Mouse (Mus musculus): ENCODE measurements around the gene Gm29133. TPM values are rescaled to one million over a fixed set of nuclear protein-coding genes. Genes with fewer than 3 reads are reported as not detected.

Gene Gm29133
- not detected for total RNA-seq (2021)
- long read RNA-seq, experiment 1: 0 reads
- long read RNA-seq, experiment 2: 0 reads

GRCm38 (mm10) chr3:75747897-75748296 lies at the start of gene Gm29133:
Gene Gm29133, plus strand, starts transcription at chr3:75748197.
- DNase-seq: peak; percentile 26
- TF ChIP-seq CTCF (IDR thresholded peaks at IDR 0.05): no peak

GRCm38 (mm10) chr3:75699088-75699487 lies 48.9 kb upstream of the Gm29133 start:
- intact Hi-C loops (cut with DNase I): no loop called here
- Histone ChIP-seq H3K4me3 (no peak overlapping the region), H3K27ac (no peak overlapping the region)
- DNase-seq: no peak
- TF ChIP-seq CTCF (IDR thresholded peaks at IDR 0.05): no peak

More at GRCm38 (mm10) chr3:75747897-75748296, at the start of gene Gm29133:
- Histone ChIP-seq H3K27ac (no peak within 1 kb of the TSS), H3K4me3 (no peak within 1 kb of the TSS)
- intact Hi-C loops (cut with DNase I): no loop called here

- TF ChIP-seq CTCF (IDR thresholded peaks at IDR 0.05): no peak
- intact Hi-C loops (cut with DNase I): no loop called here
- H3K4me3 ChIP-seq: no peak overlapping the region
- H3K27ac ChIP-seq: no peak overlapping the region
- no peak for DNase-seq
These were observed 46.7 kb upstream of the Gm29133 start for GRCm38 (mm10) chr3:75701336-75701735.

GRCm38 (mm10) chr3:75706536-75706935 lies 41.5 kb upstream of the Gm29133 start:
- intact Hi-C loops (cut with DNase I): no loop called here
- TF ChIP-seq CTCF (IDR thresholded peaks at IDR 0.05): no peak
- no peak overlapping the region for H3K27ac ChIP-seq
- DNase-seq: no peak
- H3K4me3 ChIP-seq: no peak overlapping the region

GRCm38 (mm10) chr3:75713678-75714295 lies 34.2 kb upstream of the Gm29133 start:
- Histone ChIP-seq H3K4me3 (no peak overlapping the region), H3K27ac (no peak overlapping the region)
- intact Hi-C loops (cut with DNase I): loop anchor here (10.0 kb wide), 1 partner anchor 489 kb away; no protein-coding TSS in a partner anchor
- DNase-seq: no peak
- TF ChIP-seq CTCF (IDR thresholded peaks at IDR 0.05): no peak

- TF ChIP-seq CTCF (IDR thresholded peaks at IDR 0.05): peak; percentile 72
- DNase-seq: no peak
- intact Hi-C loops (cut with DNase I): no loop called here
- no peak overlapping the region for H3K4me3 ChIP-seq
- no peak overlapping the region for H3K27ac ChIP-seq
These were observed 27.3 kb upstream of the Gm29133 start for GRCm38 (mm10) chr3:75720663-75721062.

- Histone ChIP-seq H3K4me3 (no peak overlapping the region), H3K27ac (no peak overlapping the region)
- no peak for DNase-seq
- no peak for TF ChIP-seq CTCF (IDR thresholded peaks at IDR 0.05)
- intact Hi-C loops (cut with DNase I): no loop called here
These were observed 16.9 kb upstream of the Gm29133 start for GRCm38 (mm10) chr3:75730982-75731600.

- no peak for TF ChIP-seq CTCF (IDR thresholded peaks at IDR 0.05)
- intact Hi-C loops (cut with DNase I): no loop called here
- Histone ChIP-seq H3K27ac (no peak overlapping the region), H3K4me3 (no peak overlapping the region)
- DNase-seq: no peak
These were observed 4.1 kb upstream of the Gm29133 start for GRCm38 (mm10) chr3:75743664-75744437.

GRCm38 (mm10) chr3:75745343-75745742 lies 2.7 kb upstream of the Gm29133 start:
- intact Hi-C loops (cut with DNase I): no loop called here
- Histone ChIP-seq H3K4me3 (no peak overlapping the region), H3K27ac (no peak overlapping the region)
- no peak for TF ChIP-seq CTCF (IDR thresholded peaks at IDR 0.05)
- no peak for DNase-seq

GRCm38 (mm10) chr3:75763351-75763750 lies 15.4 kb downstream of the Gm29133 start:
- no peak overlapping the region for H3K27ac ChIP-seq
- intact Hi-C loops (cut with DNase I): no loop called here
- TF ChIP-seq CTCF (IDR thresholded peaks at IDR 0.05): no peak
- DNase-seq: no peak
- no peak overlapping the region for H3K4me3 ChIP-seq

- H3K27ac ChIP-seq: no peak overlapping the region
- intact Hi-C loops (cut with DNase I): no loop called here
These were observed 26.3 kb downstream of the Gm29133 start for GRCm38 (mm10) chr3:75774253-75774652.

GRCm38 (mm10) chr3:75808001-75808400 lies 60.0 kb downstream of the Gm29133 start:
- intact Hi-C loops (cut with DNase I): no loop called here
- Histone ChIP-seq H3K4me3 (no peak overlapping the region), H3K27ac (no peak overlapping the region)
- DNase-seq: no peak
- no peak for TF ChIP-seq CTCF (IDR thresholded peaks at IDR 0.05)

More at GRCm38 (mm10) chr3:75774253-75774652, 26.3 kb downstream of the Gm29133 start:
- H3K4me3 ChIP-seq: no peak overlapping the region
- TF ChIP-seq CTCF (IDR thresholded peaks at IDR 0.05): no peak
- no peak for DNase-seq

GRCm38 (mm10) chr3:75823934-75824333 lies 75.9 kb downstream of the Gm29133 start:
- TF ChIP-seq CTCF (IDR thresholded peaks at IDR 0.05): no peak
- Histone ChIP-seq H3K4me3 (no peak overlapping the region), H3K27ac (no peak overlapping the region)
- no peak for DNase-seq
- intact Hi-C loops (cut with DNase I): no loop called here

Data from gastrocnemius, adult 2 months (tissue).